Mouse (Mus musculus) stomach, embryonic 15.5 days (tissue): Measurements from ENCODE around the gene Trio. TPM values are rescaled to one million over a fixed set of nuclear protein-coding genes. Genes with fewer than 3 reads are reported as not detected.
A peak's percentile ranks its signal among the peaks of the same experiment; 100 is the strongest.

ENCODE experiments used
- ATAC-seq: fragments of 200-750 bp; cut with Nextera tagmentation; 2 replicates; pipeline ENCODE4 v1.8.0; 2017; ENCODE audit warnings: low read depth, moderate number of reproducible peaks, moderate TSS enrichment; ENCODE audit not compliant: insufficient read depth, low FRiP score
- H3K27ac ChIP-seq: fragments of 300-500 bp; sonication (generic); 2 replicates; pipeline ENCODE4 v1.5.1; 2015; ENCODE audit warnings: mild to moderate bottlenecking, inconsistent platforms
- H3K27me3 ChIP-seq: fragments of 300-500 bp; sonication (generic); replicated peaks from 2 replicates; pipeline ENCODE4 v1.6.1; 2015; ENCODE audit warnings: inconsistent platforms
- H3K36me3 ChIP-seq: fragments of 300-500 bp; sonication (generic); 2 replicates; pipeline ENCODE4 v1.6.1; 2015; ENCODE audit warnings: inconsistent platforms
- H3K4me1 ChIP-seq: fragments of 300-500 bp; sonication (generic); 2 replicates; pipeline ENCODE4 v1.6.1; 2015; ENCODE audit warnings: inconsistent platforms
- H3K4me2 ChIP-seq: fragments of 300-500 bp; sonication (generic); 2 replicates; pipeline ENCODE4 v1.6.1; 2015; ENCODE audit warnings: mild to moderate bottlenecking, inconsistent platforms
- H3K4me3 ChIP-seq: fragments of 300-500 bp; sonication (generic); replicated peaks from 2 replicates; pipeline ENCODE4 v1.5.1; 2015; ENCODE audit warnings: inconsistent platforms
- H3K9ac ChIP-seq: fragments of 300-500 bp; sonication (generic); 2 replicates; pipeline ENCODE4 v1.6.1; 2015; ENCODE audit warnings: inconsistent platforms
- H3K9me3 ChIP-seq: fragments of 300-500 bp; sonication (generic); 2 replicates; pipeline ENCODE4 v1.6.1; 2016; ENCODE audit warnings: inconsistent platforms
- WGBS: fragments of 180-500 bp; shearing (Covaris S2); methylation state at CpG from one replicate; pipeline ENCODE4 v1.1.7; 2015; 5-methylcytosine and 5-hydroxymethylcytosine counted together
- polyA plus RNA-seq: library from polyadenylated mRNA; unstranded; fragments of >200 nt; fragmentation: Nextera tagmentation; extraction: Ambion mirVana; gene quantifications from 2 replicates; pipeline ENCODE4 v1.2.1, GENCODE M21; 2015

Trio gene
- polyA plus RNA-seq, 1 experiment from 2014 or later: 26.7 TPM

DNA sequence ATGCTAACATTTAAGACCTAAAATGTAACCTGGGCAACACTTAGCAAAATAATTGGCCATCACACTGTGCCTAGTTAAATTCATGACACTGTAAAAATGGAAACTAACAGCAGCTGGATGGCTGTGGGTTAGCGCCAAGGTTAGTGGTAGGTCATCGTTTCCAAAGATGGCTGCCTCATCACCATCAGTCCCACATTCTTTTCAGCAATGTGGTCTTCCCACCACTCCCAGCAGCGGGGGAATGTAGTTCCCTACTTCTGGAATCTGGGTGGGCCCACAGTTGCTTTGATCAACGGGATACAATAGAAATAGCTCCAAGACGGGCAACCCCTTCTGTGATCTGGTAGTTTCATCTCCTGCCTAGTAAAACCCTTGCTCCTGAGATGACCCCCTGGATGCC is 35.3 kb upstream of the Trio start:
- Histone ChIP-seq H3K27me3 (no peaks in the 10 kb centered on the region), H3K27ac (no peak overlapping the region), H3K4me2 (no peak overlapping the region), H3K4me1 (no peaks in the 10 kb centered on the region), H3K9ac (no peak overlapping the region), H3K9me3 (no peaks in the 10 kb centered on the region), H3K36me3 (no peaks in the 10 kb centered on the region), H3K4me3 (no peak overlapping the region)
- no peak for ATAC-seq
- 79% methylated on average over 5 of the region's 5 CpGs for WGBS

DNA sequence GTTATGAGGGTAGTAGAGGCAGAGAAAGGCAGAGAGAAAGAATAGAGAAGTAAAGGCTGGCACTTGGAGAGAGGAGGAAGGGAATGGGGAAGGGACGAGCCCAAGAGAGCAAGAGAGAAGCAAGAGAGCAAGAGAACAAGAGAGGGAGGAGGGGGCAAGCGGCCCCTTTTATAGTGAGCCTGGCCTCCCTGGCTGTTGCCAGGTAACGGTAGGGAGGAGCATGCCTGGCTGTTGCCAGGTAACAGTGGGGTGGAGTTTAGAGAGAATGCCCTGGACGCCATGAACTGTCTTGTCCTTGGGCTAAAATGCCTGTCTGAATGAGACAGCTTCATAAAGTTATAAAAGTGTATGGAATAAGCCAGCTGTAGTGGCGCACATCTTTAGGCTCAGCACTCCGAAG is 34.8 kb upstream of the Trio start:
- no peak for ATAC-seq
- Histone ChIP-seq H3K4me3 (no peak overlapping the region), H3K27me3 (no peaks in the 10 kb centered on the region), H3K9ac (no peak overlapping the region), H3K36me3 (no peaks in the 10 kb centered on the region), H3K4me2 (no peak overlapping the region), H3K27ac (no peak overlapping the region), H3K4me1 (no peaks in the 10 kb centered on the region), H3K9me3 (no peaks in the 10 kb centered on the region)
- 63% methylated on average over 6 of the region's 6 CpGs for WGBS

DNA sequence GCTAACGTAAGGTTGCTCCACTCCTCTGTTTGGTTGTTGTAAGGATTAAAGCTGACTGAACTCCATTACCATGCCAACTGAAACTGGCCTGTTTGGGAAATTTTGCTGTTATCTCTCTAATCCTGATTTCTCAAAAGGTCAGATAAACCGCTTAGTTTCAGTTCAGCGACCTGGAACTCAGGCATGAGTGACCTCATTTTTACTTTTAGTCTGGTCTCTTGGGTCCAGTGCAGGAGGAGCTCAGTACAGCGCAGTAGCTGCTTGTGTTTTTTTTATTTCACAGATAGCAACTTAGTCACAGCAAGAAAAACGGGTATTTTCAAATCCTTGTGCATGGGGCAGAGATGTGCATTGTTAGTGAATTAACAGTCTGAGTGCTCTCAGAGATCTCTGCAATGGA is 31.9 kb upstream of the Trio start:
- Histone ChIP-seq H3K9ac (no peak overlapping the region), H3K36me3 (no peaks in the 10 kb centered on the region), H3K4me2 (no peak overlapping the region), H3K4me3 (no peak overlapping the region), H3K4me1 (no peaks in the 10 kb centered on the region), H3K27ac (no peak overlapping the region), H3K9me3 (no peaks in the 10 kb centered on the region), H3K27me3 (no peaks in the 10 kb centered on the region)
- ATAC-seq: no peak
- 57% methylated on average over 5 of the region's 5 CpGs for WGBS

DNA sequence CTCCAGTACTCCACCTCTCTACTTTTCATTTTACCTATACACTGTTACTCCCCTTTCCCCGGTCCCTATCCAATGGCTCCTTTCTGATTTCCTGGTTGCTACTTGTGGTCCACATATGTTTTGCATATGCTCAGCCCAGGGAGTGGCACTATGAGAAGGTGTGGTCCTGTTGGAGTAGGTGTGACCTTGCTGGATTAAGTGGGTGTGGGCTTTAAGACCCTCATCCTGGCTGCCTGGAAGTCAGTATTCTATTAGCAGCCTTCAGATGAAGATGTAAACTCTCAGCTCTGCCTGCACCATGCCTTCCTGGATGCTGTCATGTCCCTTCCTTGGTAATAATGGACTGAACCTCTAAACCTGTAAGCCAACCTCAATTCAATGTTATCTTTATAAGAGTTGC is 29.1 kb upstream of the Trio start:
- Histone ChIP-seq H3K4me2 (no peak overlapping the region), H3K9ac (no peak overlapping the region), H3K36me3 (no peaks in the 10 kb centered on the region), H3K27me3 (no peaks in the 10 kb centered on the region), H3K4me1 (peaks cover 3% of the 10 kb centered on the region; the same call in 1 of the 2 replicates), H3K27ac (no peak overlapping the region), H3K4me3 (no peak overlapping the region), H3K9me3 (no peaks in the 10 kb centered on the region)
- no peak for ATAC-seq
- 92% methylated on average over 1 of the region's 1 CpGs for WGBS

DNA sequence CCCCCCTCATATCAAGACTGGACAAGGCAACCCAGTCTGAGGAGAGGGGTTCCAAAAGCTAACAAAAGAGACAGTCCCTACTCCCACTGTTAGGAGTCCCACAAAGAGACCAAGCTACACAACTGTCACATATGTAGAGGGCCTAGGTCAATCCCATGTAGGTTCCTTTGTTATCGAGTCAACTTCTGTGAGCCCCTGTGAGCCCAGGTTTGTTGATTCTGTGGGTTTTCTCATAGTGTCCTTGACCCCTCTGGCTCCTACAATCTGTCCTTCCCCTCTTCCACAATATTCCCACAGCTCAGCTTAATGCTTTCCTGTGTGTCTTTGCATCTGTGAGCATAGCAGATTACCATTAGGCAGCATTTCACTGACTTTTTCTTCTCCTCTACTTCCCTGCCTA is 28.5 kb upstream of the Trio start:
- Histone ChIP-seq H3K4me3 (no peak overlapping the region), H3K27ac (no peak overlapping the region), H3K4me2 (no peak overlapping the region), H3K9ac (no peak overlapping the region), H3K36me3 (no peaks in the 10 kb centered on the region), H3K27me3 (no peaks in the 10 kb centered on the region), H3K9me3 (no peaks in the 10 kb centered on the region), H3K4me1 (peaks cover 3% of the 10 kb centered on the region; the same call in 1 of the 2 replicates)
- WGBS: 30% methylated on average over 1 of the region's 1 CpGs
- no peak for ATAC-seq

DNA sequence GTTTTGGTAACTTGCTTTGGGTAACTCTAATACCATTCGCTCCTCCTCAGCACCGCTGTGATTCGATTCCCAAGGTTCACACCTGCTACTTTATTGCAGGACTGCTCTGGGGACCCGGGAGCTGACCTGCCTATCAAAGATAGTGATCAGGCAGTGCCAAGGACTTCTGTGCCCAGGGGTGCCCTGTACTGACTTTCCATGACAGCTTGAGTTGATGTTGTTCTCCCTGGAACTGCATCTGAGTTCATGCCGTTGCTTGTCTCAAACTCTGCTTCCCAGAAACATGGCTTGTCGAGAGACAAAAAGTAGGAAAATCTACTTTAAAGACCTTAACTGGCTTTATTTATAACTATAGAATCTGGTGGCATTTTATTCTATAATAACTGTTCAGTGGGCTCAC is 27.6 kb upstream of the Trio start:
- Histone ChIP-seq H3K27ac (no peak overlapping the region), H3K4me3 (no peak overlapping the region), H3K36me3 (no peaks in the 10 kb centered on the region), H3K9me3 (no peaks in the 10 kb centered on the region), H3K4me2 (no peak overlapping the region), H3K27me3 (no peaks in the 10 kb centered on the region), H3K4me1 (peaks cover 3% of the 10 kb centered on the region; the same call in 1 of the 2 replicates), H3K9ac (no peak overlapping the region)
- ATAC-seq: no peak
- WGBS: 55% methylated on average over 6 of the region's 6 CpGs

DNA sequence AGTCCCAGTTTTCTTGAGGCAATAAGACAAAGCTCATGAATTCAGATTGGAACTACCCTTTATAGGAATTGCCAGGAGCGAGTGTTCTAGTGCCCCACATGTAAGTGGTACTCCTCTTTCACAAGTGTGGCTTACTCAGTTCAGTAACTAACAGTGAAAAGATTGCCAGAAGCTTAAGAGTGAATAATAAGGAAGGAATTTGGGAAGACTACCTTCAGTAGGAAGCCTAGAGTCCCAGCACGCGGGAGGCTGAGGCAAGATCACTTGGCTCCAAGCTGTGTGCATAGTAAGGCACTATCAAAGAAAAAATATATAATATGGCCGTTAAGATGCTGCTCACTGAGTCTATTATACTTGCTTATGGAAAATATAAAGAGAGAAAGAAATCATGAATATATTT is 26.2 kb upstream of the Trio start:
- WGBS: 85% methylated on average over 4 of the region's 4 CpGs
- Histone ChIP-seq H3K4me2 (no peak overlapping the region), H3K36me3 (no peaks in the 10 kb centered on the region), H3K4me3 (no peak overlapping the region), H3K9ac (no peak overlapping the region), H3K27me3 (no peaks in the 10 kb centered on the region), H3K9me3 (no peaks in the 10 kb centered on the region), H3K4me1 (peaks cover 3% of the 10 kb centered on the region; the same call in 1 of the 2 replicates), H3K27ac (no peak overlapping the region)
- no peak for ATAC-seq

DNA sequence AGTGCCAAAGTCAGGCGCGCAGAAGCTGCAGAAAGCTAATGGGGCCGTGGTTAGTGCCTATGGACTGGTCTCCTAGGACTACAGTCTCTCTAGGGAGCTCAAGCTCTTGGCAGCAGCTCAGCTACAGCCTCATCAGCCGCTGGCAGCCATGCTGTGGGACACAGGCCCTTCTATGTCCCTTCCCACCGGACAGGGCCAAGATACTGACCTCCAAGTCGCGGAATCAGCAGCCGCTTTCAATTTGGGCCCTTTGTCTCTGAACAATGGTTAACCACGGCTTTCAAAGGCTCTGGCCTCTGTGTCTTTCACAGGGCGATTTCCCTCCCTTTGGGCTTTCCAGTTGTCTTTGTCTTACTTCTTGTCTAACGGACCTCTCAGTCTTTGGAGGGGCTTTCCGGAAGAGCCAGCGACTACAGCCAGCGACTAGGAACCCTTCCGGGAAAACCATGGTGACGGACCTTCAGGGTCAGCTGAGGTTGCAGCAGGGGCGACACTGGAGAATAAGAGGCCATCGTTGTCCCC is 25.5 kb upstream of the Trio start:
- H3K36me3 ChIP-seq: no peaks in the 10 kb centered on the region
- 0 out of 2 replicates have a peak overlapping the region, but pooled peaks have one; percentile 26 for H3K27ac ChIP-seq
- H3K4me1 ChIP-seq: peaks cover 3% of the 10 kb centered on the region; the same call in 1 of the 2 replicates
- ATAC-seq: no peak
- 50% methylated on average over 18 of the region's 18 CpGs for WGBS
- no peak overlapping the region for H3K4me3 ChIP-seq
- no peak overlapping the region for H3K4me2 ChIP-seq
- H3K9ac ChIP-seq: no peak overlapping the region
- H3K9me3 ChIP-seq: no peaks in the 10 kb centered on the region
- no peaks in the 10 kb centered on the region for H3K27me3 ChIP-seq

DNA sequence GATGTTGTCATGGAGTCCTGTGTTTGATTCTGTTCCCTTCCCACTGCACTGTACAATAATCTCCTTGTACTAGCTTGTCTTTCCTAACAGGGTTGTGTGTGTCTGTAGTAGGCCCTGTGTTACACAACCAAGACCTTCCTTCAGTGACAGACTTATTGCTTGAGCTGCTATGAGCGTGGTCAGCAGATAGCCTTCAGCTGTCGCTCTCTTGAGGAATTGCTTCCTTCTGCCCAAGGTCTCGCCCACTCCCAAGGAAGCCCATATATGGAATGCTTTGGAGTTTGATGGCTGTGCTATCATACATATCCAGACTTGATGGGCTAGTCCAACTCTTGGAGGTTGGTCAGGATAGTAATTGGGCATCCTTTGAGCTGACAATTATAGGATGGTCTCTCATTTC is 22.1 kb upstream of the Trio start:
- H3K4me1 ChIP-seq: peaks cover 3% of the 10 kb centered on the region; the same call in 1 of the 2 replicates
- no peaks in the 10 kb centered on the region for H3K36me3 ChIP-seq
- H3K27ac ChIP-seq: no peak overlapping the region
- H3K27me3 ChIP-seq: no peaks in the 10 kb centered on the region
- H3K4me2 ChIP-seq: no peak overlapping the region
- H3K9ac ChIP-seq: no peak overlapping the region
- no peak overlapping the region for H3K4me3 ChIP-seq
- no peaks in the 10 kb centered on the region for H3K9me3 ChIP-seq
- no peak for ATAC-seq
- 60% methylated on average over 3 of the region's 3 CpGs for WGBS

DNA sequence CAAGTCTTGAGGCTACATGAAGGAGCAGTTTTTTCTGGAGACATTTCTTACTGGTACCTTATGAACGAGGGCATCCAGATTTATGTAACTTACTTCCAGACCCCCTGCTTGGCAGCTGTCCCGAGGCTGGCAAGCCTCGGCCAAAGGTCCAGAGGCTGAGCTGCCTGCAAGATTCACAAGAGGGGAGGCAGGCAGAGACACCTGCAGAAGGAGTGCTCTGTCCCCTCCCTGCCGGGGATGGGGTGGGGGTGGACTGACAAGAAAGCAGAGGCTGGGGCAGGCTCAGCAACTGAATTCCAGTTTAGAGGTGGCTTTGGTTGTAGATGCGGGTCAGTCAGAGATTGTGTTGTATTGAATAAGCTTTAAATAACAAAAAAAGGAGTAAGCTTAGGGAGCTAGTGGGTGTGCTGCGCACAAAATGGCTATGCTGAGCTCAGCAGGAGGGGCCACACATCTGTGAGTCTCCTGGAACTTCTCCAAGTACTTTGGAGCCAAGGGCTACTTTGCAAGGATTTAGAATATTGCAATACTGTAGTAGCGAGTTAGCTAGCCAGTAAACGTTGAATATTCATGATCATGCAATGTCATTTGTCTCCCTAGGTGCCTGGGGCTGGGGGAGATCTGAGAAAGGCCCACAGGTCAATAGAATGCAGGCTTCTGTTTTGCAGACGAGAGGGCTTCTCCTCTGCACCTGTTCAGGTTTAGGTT is 15.7 kb upstream of the Trio start:
- Histone ChIP-seq H3K27me3 (no peaks in the 10 kb centered on the region), H3K9me3 (no peaks in the 10 kb centered on the region), H3K9ac (no peak overlapping the region), H3K4me3 (no peak overlapping the region), H3K27ac (no peak overlapping the region), H3K36me3 (no peaks in the 10 kb centered on the region), H3K4me1 (0 out of 2 replicates have a peak, but pooled peaks cover 2% of the 10 kb centered on the region), H3K4me2 (no peak overlapping the region)
- no peak for ATAC-seq
- WGBS: 26% methylated on average over 9 of the region's 9 CpGs

DNA sequence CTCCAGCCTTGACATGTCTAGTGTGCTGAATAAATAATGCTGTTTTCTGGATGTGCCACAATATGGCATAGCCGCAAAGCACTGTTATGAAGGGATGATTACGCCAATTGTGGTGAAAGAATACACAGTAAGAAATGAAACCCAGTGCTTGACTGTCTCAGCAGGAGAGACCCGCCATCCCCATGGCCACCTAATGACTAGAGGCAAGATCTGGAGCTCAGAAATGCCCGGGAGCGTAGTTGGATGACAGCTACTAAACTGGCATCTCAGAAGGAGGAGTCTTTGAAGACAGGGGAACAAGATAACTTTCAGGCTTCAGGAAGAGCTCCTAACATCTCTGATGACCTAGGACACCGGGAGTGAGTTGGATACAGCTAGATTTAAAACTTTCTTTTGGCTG is 12.0 kb upstream of the Trio start:
- no peak overlapping the region for H3K27ac ChIP-seq
- H3K9ac ChIP-seq: no peak overlapping the region
- no peak for ATAC-seq
- H3K4me3 ChIP-seq: no peak overlapping the region
- no peaks in the 10 kb centered on the region for H3K9me3 ChIP-seq
- H3K4me2 ChIP-seq: no peak overlapping the region
- H3K27me3 ChIP-seq: no peaks in the 10 kb centered on the region
- 86% methylated on average over 6 of the region's 6 CpGs for WGBS
- 0 out of 2 replicates have a peak, but pooled peaks cover 2% of the 10 kb centered on the region for H3K4me1 ChIP-seq
- H3K36me3 ChIP-seq: no peaks in the 10 kb centered on the region

DNA sequence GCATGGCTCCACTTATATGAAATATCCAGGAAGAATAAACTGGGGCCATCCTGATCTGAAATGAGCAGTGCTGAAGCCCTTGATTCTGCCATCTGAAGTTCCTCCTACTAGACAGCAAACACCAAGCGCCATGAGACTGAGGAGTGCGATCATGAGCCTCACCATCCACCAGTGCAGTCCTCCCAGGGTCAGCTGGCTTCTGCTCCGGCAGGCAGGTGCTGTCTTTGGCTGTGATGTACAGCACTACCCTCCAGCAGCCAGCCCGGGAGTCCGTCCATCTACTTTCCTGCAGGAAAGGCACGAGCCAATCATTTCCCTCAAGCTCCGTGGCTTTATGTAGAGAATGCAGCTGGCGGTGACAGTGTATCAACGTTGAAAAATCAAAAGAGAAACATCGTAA is 10.0 kb upstream of the Trio start:
- H3K27me3 ChIP-seq: no peaks in the 10 kb centered on the region
- no peak overlapping the region for H3K4me2 ChIP-seq
- 75% methylated on average over 10 of the region's 10 CpGs for WGBS
- no peak overlapping the region for H3K9ac ChIP-seq
- H3K9me3 ChIP-seq: no peaks in the 10 kb centered on the region
- no peaks in the 10 kb centered on the region for H3K36me3 ChIP-seq
- no peak overlapping the region for H3K27ac ChIP-seq
- H3K4me3 ChIP-seq: no peak overlapping the region
- H3K4me1 ChIP-seq: no peaks in the 10 kb centered on the region
- ATAC-seq: no peak
